Mouse (Mus musculus) heart, embryonic 16.5 days (tissue): ENCODE results near the gene Gpr65. TPM values are rescaled to one million over a fixed set of nuclear protein-coding genes. Genes with fewer than 3 reads are reported as not detected.

Source experiments
- polyA plus RNA-seq: library from polyadenylated mRNA; unstranded; fragments of >200 nt; fragmentation: Nextera tagmentation; extraction: Ambion mirVana; gene quantifications from 2 replicates; pipeline ENCODE4 v1.2.1, GENCODE M21; 2015

Gene Gpr65
- polyA plus RNA-seq, 1 experiment from 2014 or later: 3.9 TPM

Other genes starting within 250 kb of the Gpr65 start
- gene Galc, start 9.2 kb upstream of the Gpr65 start, polyA plus RNA-seq: 5.4 and 6.4 TPM in 2 replicates